Mouse (Mus musculus) mesoderm, embryonic 11.5 days (tissue): ENCODE data around the gene Cga.
A peak's percentile ranks its signal among the peaks of the same experiment; 100 is the strongest.

Experiments used
- DNase-seq: peaks from one replicate; pipeline ENCODE4 v3.0.0-alpha.2; 2012; ENCODE audit warnings: low read depth, low spot score

The Cga gene

GRCm38 (mm10) chr4:34893479-34893878 lies at the start of gene Cga:
Gene Cga, plus strand, starts transcription at chr4:34893779.
- no peak for DNase-seq

- no peak for DNase-seq
Observed at GRCm38 (mm10) chr4:34843839-34844238, 49.7 kb upstream of the Cga start.

DNA sequence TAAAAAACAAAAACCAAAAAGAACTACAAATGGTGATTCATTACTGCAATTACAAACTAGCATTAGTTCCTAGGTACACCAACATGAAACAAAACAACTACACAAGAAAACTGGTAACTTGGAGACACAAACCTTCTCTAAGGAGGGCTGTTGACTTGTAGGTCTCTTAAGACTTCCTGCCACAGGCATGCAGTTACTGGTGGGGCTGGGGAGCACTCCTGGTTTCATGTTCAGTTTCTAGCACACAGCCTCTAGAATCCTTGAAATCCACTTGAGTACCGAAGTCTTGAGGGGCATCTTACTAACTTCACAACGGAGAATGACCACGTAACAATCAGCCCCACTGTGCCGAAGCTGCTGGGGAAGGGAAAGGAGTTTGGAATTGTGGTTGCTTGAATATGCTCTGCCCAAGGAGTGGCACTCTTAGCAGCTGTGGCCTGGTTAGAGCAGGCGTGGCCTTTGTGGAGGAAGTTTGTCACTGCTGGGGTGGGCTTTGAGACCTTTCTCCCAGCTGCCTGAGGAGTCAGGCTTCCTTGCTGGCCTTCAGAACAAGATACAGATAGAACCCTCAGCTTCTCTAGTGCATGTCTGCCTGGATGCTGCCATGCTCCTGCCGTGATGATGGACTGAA lies 45.8 kb upstream of the Cga start:
- no peak for DNase-seq

- DNase-seq, result no peak
Observed at GRCm38 (mm10) chr4:34850156-34850555, 43.4 kb upstream of the Cga start.

- no peak for DNase-seq
Observed at GRCm38 (mm10) chr4:34852051-34852450, 41.5 kb upstream of the Cga start.

DNA sequence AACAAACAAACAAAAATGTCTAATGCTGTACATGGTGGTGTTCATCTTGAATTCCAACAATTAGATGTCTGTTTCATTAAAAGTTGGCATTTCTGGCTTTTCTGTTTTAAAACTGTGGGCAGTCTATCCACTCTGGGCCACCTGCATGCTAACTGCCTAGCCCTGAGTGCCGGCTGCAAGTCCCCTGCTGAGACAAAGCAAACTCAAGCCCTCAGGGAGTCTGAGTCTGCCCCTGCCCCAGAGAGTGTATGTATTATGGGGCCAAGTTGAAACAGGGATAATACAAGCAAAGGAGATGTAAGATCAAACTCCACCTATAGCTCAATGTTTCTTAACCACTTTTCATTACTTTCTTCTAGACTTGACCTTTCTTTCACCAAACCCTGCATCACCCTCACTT lies 37.6 kb upstream of the Cga start:
- no peak for DNase-seq

GRCm38 (mm10) chr4:34858903-34859302 lies 34.7 kb upstream of the Cga start:
- no peak for DNase-seq

GRCm38 (mm10) chr4:34859416-34859815 lies 34.2 kb upstream of the Cga start:
- no peak for DNase-seq

GRCm38 (mm10) chr4:34861438-34861837 lies 32.1 kb upstream of the Cga start:
- DNase-seq, result no peak

DNA sequence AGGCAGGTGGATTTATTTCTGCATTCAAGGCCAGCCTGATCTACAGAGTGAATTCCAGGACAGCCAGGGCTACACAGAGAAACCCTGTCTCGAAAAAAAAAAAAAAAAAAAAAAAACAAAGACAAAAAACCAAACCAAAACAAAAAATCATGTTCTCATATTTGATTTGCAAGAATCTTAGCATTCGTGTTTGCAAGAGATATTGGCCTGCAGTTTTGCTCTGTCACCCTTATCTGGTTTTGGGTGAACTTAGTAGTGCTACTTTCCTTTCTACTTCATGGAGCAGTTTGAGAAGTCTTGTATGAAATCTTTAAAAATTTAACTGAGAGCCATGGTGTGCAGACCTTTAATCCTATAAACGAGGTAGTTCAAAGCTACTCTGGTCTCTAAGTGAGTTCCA lies 23.8 kb upstream of the Cga start:
- no peak for DNase-seq

- no peak for DNase-seq
Observed at GRCm38 (mm10) chr4:34872896-34873495, 20.6 kb upstream of the Cga start.

GRCm38 (mm10) chr4:34874234-34874633 lies 19.3 kb upstream of the Cga start:
- DNase-seq, result no peak

DNA sequence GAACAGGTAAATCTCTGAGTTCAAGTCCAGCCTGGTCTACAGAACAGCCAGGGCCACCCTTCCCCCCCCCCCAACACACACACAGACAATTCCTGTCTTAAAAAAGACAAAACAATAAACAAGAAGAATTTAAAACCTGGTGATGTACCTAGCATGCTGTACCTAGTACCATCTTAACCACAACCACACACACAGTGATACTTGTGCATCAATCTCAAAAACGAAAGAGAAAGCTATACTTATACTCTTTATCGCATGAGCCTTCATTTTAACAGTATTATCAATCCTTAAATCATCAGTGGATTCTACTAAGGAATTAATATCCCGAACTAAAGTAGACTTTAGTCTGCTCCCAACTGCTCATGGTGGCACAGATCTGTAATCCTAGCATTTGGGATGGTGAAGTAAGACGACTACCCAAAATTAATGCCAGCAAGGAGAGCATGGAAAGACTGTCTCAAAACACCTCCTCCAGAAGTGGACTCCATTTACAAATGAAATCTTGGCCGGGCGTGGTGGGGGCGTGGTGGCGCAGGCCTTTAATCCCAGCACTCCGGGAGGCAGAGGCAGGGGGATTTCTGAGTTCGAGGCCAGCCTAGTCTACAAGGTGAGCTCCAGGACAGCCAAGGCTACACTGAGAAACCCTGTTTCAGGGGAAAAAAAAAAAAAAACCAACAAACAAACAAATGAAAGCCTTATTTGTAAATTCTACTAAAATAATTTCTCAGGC lies 12.5 kb upstream of the Cga start:
- DNase-seq, result no peak

- no peak for DNase-seq
Observed at GRCm38 (mm10) chr4:34881851-34882250, 11.7 kb upstream of the Cga start.

DNA sequence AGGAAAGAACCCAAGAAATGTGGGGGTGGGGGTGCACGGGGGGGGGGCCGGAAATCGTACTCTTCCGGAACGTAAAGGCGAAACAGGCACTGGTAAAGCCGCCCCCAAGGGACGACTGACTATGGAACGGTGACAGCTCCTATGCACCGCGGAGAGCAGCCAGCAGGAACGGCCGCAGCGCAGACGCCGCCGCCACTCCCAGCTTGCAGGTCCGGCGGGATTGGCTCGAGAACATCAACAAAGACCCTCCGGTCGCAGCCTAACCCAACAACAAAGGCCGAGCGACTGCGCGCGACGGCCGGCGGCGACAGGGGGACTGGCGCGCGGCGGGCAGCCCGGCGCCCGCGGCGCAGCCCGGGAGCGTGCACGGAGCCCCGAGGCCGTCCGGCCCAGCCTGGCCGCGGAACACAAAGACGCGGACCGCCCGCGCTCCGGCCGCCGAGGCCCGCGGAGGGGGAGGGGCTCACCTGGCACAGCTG lies 11.2 kb upstream of the Cga start:
- DNase-seq, result peak; percentile 72

- peak; percentile 95 for DNase-seq
Observed at GRCm38 (mm10) chr4:34882818-34883217, 10.8 kb upstream of the Cga start, which contains the start of gene Zfp292. Gene Zfp292, minus strand, starts transcription at chr4:34882960.

- DNase-seq, result no peak
Observed at GRCm38 (mm10) chr4:34883366-34884029, 10.1 kb upstream of the Cga start.

DNA sequence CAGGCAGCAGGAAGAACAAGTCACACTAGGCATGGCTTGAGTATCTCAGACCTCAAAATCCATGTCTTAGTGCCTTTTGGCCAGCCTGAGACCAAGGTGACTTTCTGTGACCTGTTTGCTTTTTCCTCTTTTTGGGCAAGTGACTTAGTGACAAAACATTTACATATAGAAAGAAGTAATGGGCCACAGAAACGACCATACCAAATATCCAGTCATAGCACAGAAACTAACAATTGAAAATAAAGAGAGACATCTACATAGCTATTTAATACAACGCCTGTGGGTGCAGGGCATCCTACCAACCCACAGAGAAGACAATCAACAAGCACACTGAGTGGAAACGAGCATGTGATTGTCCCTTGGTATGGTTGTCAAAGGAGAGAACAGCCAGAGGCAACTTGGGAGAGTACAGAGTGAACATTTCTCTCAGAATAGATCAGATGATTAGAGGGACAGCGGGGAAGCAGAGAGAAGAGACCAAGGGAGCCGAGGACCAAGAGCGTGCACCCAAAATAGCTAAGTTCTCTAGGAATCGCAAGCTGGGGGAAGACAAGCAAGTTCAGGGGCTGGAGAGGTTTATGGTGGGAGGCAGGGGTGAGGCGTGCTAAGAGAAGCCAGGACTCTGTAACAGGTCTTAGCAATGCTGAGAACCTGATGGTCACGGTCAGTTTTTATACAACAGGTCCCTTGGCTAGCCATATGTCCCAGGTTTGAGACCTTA lies 7.8 kb upstream of the Cga start:
- no peak for DNase-seq

DNA sequence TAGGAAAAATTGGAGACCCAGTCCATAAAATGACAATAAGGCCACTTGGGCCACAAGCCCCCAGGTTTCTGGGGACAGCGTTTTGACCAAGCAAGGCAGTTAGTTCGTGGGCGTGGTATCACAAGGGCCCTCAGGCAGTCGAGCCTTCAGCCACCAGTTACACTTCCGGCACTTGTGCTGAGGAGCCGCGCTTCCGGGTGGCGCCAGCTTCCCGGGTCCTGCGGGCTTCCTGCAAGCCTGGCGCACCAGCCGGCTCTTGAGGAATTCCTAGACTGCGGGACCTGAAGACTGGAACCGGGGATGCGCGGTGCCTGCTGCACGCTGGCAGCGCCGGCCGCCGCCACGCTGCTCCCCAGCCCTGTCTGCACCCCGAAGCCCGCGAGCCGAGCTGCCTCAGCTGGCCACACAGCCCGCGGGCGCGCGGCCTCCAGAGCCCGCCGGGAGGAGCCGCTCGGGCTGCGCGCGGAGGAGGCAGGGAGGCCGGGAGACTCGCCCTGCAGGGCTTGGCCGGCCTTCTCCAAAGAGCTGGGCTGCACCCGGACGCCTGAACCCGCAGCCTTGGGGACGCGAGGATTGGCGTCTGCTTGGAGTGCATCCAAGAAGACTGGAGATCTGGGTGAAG lies 7.0 kb upstream of the Cga start:
- peak; percentile 86 for DNase-seq

- no peak for DNase-seq
Observed at GRCm38 (mm10) chr4:34887295-34887694, 6.3 kb upstream of the Cga start.
